Mouse (Mus musculus) urinary bladder, adult 18-20 months (tissue): ENCODE results near the gene Cfap45.

ENCODE experiments used
- DNase-seq, 2 experiments: peaks; one replicate each; pipeline ENCODE4 v3.0.0; 2022; ENCODE audit warnings: low spot score in 2 of 2, mixed read lengths in 2 of 2

Gene Cfap45

GRCm38 (mm10) chr1:172520576-172521440 is at the start of gene Cfap45:
Gene Cfap45 (plus strand): TSS chr1:172520801.
- DNase-seq, result peak; percentile 63 to 74

GRCm38 (mm10) chr1:172472909-172473308 is 47.7 kb upstream of the Cfap45 start:
- no peak for DNase-seq

GRCm38 (mm10) chr1:172474196-172474595 is 46.4 kb upstream of the Cfap45 start:
- DNase-seq, result no peak

DNA sequence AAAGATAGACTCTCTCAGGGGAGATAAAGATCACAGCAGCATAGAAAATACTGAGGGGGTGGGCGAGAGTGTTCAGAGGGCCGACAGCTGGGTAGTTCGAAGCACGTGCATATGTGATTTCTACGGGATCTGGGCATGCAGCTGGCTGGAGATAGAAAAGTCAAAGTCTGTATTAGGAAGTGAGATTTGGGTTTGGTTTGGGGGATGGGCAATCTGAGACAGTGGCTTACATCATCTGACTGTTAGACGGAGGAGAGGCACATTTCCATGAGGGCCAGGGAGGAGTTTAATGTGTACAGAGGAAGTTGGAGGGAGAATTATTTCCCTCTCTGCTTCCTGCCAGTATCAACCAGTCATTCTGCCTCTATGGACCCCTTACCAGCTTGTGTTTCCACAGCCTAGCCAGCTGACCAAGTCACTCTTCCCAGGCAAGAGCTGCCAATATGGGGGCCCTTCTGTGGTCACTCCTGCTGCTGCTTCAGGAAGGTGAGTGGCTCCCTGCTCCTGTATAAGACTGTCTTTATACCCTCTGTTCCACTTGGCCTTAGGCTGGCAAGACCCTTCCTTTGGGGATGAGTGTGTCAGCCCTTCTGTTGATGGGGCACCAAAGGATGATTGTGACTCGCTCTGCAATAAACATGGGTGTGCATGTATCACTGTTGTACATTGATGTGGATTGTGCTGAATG is 45.4 kb upstream of the Cfap45 start, which contains the start of gene Slamf9:
Gene Slamf9 (plus strand): TSS at position 305 of the 688 bp plus-strand sequence.
- no peak for DNase-seq

- no peak for DNase-seq
Observed at GRCm38 (mm10) chr1:172478020-172478419, 42.6 kb upstream of the Cfap45 start.

- DNase-seq, result no peak
Observed at GRCm38 (mm10) chr1:172480376-172480775, 40.2 kb upstream of the Cfap45 start.

DNA sequence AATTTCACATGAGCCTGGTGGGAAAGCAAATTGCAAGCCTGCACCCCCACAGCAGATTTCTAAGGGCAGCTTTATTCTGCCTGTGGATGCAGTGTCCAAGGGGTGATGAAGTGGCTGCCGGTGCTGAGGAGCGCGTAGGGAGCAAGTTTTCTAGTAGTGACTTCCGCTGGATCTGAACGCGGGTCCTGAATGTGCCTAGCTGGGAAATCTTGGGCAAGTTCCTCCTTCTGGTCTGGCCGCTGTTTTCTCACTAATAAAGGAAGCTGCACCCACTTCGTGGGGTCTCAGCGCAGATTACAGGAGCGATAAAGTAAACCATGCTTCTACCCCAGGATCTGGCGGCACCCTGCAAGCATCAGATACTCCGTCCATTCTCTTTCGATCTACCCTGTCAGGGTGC is 39.5 kb upstream of the Cfap45 start:
- DNase-seq, result no peak

DNA sequence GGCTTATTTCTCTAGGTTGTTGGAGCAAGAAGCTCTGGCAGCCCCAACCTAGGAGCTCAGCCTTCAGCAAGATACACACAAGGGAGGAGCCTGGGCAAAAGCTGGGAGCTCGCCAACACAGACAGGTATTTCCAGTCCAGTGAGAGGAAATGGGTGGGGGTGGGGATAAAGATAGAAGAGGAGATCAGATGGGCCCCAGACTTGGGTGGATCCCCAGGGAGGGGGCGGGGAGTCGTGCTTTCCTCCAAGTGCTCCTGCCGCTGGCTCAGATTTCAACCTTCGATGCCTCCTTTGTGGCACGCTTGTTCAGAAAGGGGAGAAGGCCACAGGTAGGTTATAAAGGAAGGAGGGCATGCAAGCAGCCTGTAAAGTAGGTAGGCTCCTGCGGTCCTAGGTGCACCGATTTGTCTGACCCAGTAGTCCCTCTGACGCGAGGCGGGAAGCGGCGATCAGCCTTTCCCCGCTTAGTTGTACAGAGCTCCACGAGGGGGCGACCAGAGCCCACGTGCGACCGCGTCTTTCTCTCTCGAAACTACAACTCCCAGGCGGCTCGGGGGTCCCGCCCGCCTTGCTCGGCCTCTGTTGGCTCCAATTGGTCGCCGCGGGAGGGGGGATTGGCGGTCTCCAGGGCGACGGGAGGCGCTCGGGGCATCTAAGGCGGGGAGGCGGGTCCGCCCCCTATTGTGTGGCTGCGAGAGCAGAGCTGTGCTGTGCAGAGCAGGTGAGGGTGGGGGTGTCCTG is 38.9 kb upstream of the Cfap45 start, which contains the start of gene Igsf9:
Gene Igsf9 (plus strand): TSS at position 249 of the 741 bp plus-strand sequence.
- peak; percentile 80 to 86 for DNase-seq

GRCm38 (mm10) chr1:172482518-172483360 is 37.9 kb upstream of the Cfap45 start:
- no peak for DNase-seq

GRCm38 (mm10) chr1:172483361-172483660 is 37.3 kb upstream of the Cfap45 start:
- no peak for DNase-seq

- DNase-seq, result no peak
Observed at GRCm38 (mm10) chr1:172484236-172484635, 36.4 kb upstream of the Cfap45 start.

- DNase-seq, result no peak
Observed at GRCm38 (mm10) chr1:172484671-172485070, 35.9 kb upstream of the Cfap45 start.

DNA sequence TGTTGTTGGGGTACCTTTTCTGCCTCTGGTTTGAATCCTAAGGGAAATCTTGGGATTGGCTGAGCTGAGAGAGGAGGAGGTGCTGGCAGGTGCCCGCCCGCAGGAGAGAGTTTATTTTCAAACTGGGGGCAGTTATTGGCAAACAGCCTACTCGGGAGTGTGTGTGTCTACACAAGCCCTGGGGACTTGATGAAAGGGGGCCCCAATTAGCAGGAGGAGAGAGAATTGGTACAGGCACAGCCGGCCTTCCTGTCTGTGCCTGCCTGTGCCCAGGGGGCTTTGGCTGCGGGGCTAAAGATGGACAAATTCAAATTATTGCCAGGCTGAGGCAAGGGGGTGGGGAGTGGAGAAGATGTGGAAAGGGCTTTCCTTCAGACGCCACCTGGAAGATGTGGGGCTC is 34.8 kb upstream of the Cfap45 start:
- DNase-seq, result no peak

GRCm38 (mm10) chr1:172486236-172486635 is 34.4 kb upstream of the Cfap45 start:
- DNase-seq, result no peak

DNA sequence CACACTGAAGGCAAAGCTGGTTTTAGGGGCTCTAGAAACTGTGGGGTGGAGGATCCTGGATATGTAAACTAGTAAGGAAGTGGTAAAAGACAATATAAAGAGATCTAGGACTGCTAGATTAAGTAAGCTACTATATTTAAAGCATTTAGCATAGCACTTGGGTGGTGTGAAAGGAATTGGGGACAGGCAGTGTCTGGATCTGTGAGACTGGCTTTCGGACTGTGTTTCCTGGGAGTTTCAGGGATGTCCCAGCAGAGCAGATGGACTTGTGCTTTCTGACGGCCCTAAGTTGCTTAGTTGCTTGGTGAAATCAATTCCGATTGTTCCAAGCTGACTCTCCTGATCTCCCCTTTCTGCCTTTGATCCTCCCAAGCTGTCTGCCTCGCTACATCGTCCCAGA is 34.0 kb upstream of the Cfap45 start:
- DNase-seq, result no peak

DNA sequence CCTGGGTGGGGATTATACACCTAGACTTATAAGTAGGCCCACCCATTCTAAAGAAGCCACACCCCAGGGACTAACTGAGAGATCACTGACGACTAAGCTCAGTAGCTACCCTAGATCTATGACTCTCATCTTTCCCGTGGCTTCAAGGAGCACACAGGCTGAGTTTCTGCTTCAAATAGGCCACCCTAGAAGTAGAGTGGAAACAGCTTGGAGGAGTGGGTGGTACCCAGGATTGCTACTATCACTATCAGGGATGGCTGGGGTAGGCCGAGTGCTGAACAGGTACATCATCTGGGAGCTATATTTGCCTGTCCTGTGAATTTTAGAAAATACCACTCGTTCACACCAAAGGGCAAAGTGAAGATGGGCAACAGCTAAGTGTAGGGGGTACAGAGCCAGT is 32.7 kb upstream of the Cfap45 start:
- no peak for DNase-seq

GRCm38 (mm10) chr1:172488831-172489230 is 31.8 kb upstream of the Cfap45 start:
- DNase-seq, result no peak

DNA sequence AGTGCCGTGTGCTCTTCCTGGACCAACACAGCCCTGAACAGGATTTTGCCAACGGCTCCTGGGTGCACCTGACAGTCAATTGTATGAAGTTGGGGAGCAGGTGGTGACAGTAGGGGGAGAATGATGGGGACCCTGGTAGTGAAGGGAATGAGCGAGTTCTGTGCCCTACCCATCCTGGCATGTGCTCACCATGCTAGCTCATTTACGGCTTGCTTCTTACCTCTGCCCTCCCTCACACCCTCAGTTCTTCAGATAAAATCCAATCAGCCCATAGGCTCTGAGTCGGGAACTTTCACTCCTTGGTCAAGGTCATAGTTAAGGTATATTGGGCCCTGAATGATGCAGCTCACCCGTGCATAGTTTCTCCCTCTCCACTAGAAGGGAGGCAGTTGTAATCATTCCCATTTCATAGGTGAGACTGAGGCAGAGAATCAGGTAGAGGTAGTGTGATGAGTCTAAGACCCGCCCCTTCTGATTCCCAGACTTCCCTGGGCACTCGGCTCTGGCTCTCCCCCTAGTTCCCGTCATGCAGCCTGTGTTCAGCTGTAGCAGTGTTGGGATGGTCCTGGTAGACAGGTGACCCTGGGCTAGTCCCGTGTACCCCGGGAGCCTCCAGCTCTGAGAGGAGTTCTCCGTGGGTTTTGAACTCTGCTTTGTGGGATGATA is 30.9 kb upstream of the Cfap45 start:
- DNase-seq, result no peak

- peak; percentile 77 to 98 for DNase-seq
Observed at GRCm38 (mm10) chr1:172490261-172490661, 30.3 kb upstream of the Cfap45 start.

DNA sequence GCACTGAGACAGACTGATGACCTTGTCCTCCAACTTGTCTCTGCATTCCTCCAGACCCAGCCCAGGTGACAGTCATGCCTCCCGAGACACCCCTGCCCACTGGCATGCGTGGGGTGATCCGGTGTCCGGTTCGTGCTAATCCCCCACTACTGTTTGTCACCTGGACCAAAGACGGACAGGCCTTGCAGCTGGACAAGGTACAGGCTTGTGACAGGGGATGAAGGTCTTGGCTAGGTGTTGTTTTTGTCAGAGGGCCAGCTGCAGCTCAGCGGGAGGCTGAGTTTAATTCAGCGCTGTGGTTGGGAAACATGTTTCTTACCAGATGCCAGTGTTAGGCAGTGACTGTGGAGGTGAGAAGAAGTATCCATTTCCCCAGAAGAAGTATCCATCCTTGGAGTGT is 28.6 kb upstream of the Cfap45 start:
- DNase-seq, result no peak

- no peak for DNase-seq
Observed at GRCm38 (mm10) chr1:172493516-172493915, 27.1 kb upstream of the Cfap45 start.
